18 mouse cellular contexts compared by ENCODE assay signal in genomic region chr2:109977322-109977721, GRCm38 (mm10).
"Had no signal": no experiment of that assay in that cellular context is flagged by ENCODE, and none has a peak within 500 bp of the region (broad histone marks: within the 10 kb centered on the region; RNA-seq: fewer than 3 reads in every experiment).

No protein-coding gene starts in this region.

- ATAC-seq: hindbrain, embryonic 16.5 days; intestine, postnatal 0 days; liver, embryonic 12.5 days had no signal

- H3K27ac ChIP-seq: limb, embryonic 10.5 days; limb, embryonic 13.5 days; liver, embryonic 12.5 days; liver, embryonic 15.5 days; lung, embryonic 15.5 days; stomach, embryonic 15.5 days had no signal

- H3K4me1 ChIP-seq: lung, embryonic 15.5 days; megakaryocyte, embryonic 14.5 days; stomach, embryonic 15.5 days had no signal

- H3K36me3 ChIP-seq: liver, embryonic 15.5 days; lung, embryonic 15.5 days; stomach, embryonic 15.5 days had no signal

- DNase-seq: liver; lung, adult 18-20 months; lung, postnatal 10 days; lung, postnatal 36 days; midbrain, embryonic 14.5 days; right cerebral cortex, adult 18-20 months; right cerebral cortex, postnatal 14 days; right cerebral cortex, postnatal 4 days; thymus, postnatal 25 days had no signal

- H3K27me3 ChIP-seq: limb, embryonic 13.5 days; liver, embryonic 12.5 days; liver, embryonic 15.5 days; megakaryocyte, embryonic 14.5 days; stomach, embryonic 15.5 days had no signal

- H3K4me3 ChIP-seq: limb, embryonic 10.5 days; limb, embryonic 13.5 days; liver, embryonic 12.5 days; liver, embryonic 15.5 days; lung, embryonic 15.5 days; megakaryocyte, embryonic 14.5 days; stomach, embryonic 15.5 days had no signal
